Comparison of ENCODE assay signal across 17 mouse cellular contexts in the genomic region with DNA sequence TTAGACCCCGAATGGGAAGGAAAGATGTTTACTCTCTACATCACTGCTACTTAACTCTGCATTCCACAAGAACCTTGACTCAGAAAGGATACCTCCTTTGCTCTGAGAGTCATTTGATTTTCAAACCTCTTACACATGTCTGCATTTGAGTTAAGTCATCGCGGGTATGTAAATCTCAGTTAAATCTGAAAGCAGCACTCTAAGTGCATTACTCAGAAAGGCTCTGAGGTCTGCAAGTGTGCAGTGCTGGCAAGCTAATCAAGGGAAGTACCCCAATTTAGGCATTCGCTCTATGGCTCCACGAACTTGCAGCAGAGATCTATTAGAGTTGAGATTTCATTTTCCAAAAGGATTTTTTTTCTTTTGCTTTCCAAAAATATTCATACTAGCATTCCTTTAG.
"Had no signal": no experiment of that assay in that cellular context is flagged by ENCODE, and none has a peak within 500 bp of the region (broad histone marks: within the 10 kb centered on the region; RNA-seq: fewer than 3 reads in every experiment).

No protein-coding gene starts in this region.

- H3K9me3 ChIP-seq: liver, embryonic 13.5 days; liver, embryonic 15.5 days; midbrain, embryonic 12.5 days; neural tube, embryonic 12.5 days had no signal

- H3K27me3 ChIP-seq: liver, embryonic 13.5 days; liver, embryonic 15.5 days; midbrain, embryonic 12.5 days; neural tube, embryonic 12.5 days had no signal

- H3K4me2 ChIP-seq: liver, embryonic 13.5 days; liver, embryonic 15.5 days; midbrain, embryonic 12.5 days; neural tube, embryonic 12.5 days had no signal

- H3K9ac ChIP-seq: liver, embryonic 13.5 days; liver, embryonic 15.5 days; midbrain, embryonic 12.5 days; neural tube, embryonic 12.5 days had no signal

- H3K27ac ChIP-seq: liver, embryonic 13.5 days; liver, embryonic 15.5 days; midbrain, embryonic 12.5 days; neural tube, embryonic 12.5 days had no signal

- H3K36me3 ChIP-seq: liver, embryonic 13.5 days; liver, embryonic 15.5 days; midbrain, embryonic 12.5 days; neural tube, embryonic 12.5 days had no signal

- H3K4me3 ChIP-seq: liver, embryonic 13.5 days; liver, embryonic 15.5 days; midbrain, embryonic 12.5 days; neural tube, embryonic 12.5 days had no signal

- H3K4me1 ChIP-seq: liver, embryonic 13.5 days; liver, embryonic 15.5 days; neural tube, embryonic 12.5 days had no signal

- DNase-seq: liver, embryonic 13.5 days; lung, adult 2 months; lung, postnatal 10 days; lung, postnatal 4 days; midbrain, embryonic 14.5 days; retina, postnatal 1 day; right cerebral cortex, adult 18-20 months; right cerebral cortex, postnatal 25 days; right cerebral cortex, postnatal 4 days; spleen, adult 18-20 months; thymus, adult 18-20 months; thymus, postnatal 14 days; thymus, postnatal 36 days had no signal

- ATAC-seq: midbrain, embryonic 16.5 days had no signal
